Mouse (Mus musculus) gastrocnemius, postnatal 10 days (tissue): Measurements from ENCODE around the gene Chit1. TPM values are rescaled to one million over a fixed set of nuclear protein-coding genes. Genes with fewer than 3 reads are reported as not detected.

Source experiments
- DNase-seq: peaks from one replicate; pipeline ENCODE4 v3.0.0; 2021; ENCODE audit warnings: mixed read lengths
- total RNA-seq, 2 experiments: library from RNA; stranded (reverse); gene quantifications; 2 replicates each; pipeline ENCODE4 v1.2.3; 2021

Gene Chit1
- total RNA-seq, 2 experiments from 2014 or later, result 0.16 TPM; not detected in 1

DNA sequence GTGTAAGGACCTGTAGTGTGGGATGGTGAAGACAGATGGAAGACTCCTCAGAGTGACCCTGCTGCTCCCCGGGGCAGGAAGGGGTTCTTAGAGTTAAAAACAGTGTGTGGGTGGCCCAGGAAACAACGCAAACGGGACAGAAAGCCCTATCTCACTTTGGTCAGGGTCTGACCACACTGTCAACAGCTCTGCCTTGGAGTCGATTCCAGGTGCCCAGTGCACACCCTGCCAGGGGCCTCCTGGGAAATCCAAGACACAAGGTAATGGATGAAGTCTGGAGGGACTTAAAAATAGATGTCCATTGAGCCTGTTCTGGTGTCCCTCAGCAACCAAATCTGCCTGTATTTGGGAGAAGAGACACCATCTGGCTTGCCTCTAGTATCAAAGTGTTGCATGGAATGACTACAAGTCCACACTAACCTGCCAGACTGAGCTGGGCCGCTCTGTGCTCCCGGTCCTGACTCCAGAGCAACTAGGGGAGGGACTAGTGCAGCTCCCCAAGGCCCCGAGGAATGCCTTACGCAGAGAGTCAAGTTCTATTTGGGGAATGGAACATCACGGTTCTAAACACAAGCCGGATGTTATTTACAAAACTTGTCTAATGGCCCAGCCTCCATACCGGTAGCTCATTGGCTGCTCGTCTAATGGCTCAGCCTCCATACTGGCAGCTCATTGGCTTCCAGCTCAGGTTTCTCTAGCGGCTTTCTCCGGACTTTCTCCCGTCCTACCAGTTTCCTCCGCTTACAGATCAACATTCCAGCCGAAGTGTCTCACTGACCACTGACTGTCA is 12.1 kb upstream of the Chit1 start:
- peak; percentile 68 for DNase-seq

GRCm38 (mm10) chr1:134099516-134100235 is 11.4 kb upstream of the Chit1 start:
- no peak for DNase-seq

GRCm38 (mm10) chr1:134100401-134100800 is 10.6 kb upstream of the Chit1 start:
- no peak for DNase-seq

- DNase-seq, result no peak
These were observed 10.1 kb upstream of the Chit1 start for GRCm38 (mm10) chr1:134100928-134101327.

- DNase-seq, result no peak
These were observed 9.4 kb upstream of the Chit1 start for GRCm38 (mm10) chr1:134101593-134101992.

DNA sequence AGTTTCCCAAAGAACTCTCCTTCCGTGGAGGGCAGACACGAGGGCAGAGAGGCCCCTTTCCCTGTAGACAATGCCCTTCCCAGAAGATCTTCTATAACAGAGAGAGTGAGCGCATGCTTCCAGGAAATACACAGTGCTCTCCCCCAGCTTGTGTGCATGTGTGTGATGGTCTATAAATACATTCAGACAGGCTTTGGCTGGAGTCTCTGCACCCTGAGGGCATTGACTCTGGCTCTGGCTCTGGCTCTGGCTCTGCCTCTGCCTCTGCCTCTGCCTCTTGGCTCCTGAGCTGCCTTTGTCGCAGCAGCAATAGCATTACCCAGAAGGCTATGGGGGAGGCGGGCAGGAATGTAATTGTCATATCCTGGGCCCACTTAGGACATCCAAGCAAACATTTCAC is 7.2 kb upstream of the Chit1 start:
- no peak for DNase-seq

GRCm38 (mm10) chr1:134105043-134105763 is 5.8 kb upstream of the Chit1 start:
- DNase-seq, result no peak

DNA sequence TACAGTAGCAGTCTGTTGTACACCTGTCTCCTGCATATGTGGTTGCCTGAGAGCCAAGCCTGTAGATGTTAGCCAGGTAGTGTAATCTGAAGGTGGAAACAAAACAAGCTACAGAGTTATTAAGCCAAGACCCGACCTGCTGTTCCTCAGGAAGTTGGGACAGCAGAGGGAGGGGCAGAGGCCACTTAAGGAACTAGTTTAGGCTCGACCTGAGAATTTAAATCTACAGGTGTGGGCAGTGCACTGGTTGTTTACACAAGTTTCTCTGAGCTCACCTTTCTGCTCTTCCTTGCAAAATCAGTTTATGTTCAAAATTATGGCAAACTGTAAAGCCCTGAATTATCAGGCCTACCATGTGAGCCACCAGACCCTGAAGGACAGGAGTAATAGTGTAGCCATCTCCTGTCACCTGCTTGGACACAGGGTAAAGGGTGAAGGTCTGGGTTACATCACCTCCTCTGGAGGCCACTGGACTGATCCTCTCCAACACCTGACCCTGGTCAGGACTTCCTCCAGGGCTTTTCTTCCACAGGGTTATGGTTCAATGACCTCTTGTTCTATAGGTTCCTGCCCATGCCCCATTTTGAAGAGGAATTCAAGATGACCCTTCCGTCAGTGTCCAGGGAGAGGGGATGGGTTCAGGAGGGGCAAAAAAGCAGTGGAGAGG is 5.1 kb upstream of the Chit1 start:
- DNase-seq, result no peak

DNA sequence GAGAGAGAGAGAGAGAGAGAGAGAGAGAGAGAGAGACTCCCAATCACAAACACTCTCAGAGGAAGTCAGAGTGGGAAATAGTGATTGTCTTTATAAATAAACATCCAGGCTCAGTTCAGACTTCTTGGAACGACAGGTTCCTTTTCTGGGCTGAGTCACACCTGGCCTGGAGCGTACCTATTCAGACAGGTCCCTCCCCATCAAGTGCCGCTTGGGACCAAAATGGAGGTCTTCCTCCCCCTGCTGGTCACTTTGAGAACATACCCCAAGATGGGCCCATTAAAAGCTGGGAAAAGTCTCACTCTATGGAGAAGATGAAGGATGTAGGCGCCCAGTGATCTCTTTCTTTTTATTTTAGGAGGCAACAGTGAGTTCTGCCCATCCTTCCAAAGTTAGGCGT is 4.3 kb upstream of the Chit1 start:
- DNase-seq, result peak; percentile 49

DNA sequence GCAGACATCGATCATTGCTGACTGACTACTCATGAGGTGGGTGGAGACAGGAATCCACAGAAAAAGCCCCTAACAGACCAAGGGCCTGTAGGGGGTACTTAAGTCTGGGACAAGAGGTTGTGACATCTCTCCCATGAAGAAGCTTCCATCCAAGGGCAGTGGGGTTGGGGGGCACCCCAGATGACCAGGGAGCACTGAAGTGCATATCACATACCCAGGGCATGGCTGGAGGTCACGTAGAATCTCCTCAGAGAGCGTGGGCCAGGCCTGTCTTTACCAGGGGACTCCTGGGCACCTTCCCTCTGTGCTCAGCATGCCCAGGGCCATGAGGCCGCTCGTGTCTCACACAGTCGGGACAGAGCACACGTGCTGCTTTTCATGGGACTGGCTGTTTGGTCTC is 3.3 kb upstream of the Chit1 start:
- DNase-seq, result no peak

GRCm38 (mm10) chr1:134110015-134110414 is 1.0 kb upstream of the Chit1 start:
- DNase-seq, result no peak

DNA sequence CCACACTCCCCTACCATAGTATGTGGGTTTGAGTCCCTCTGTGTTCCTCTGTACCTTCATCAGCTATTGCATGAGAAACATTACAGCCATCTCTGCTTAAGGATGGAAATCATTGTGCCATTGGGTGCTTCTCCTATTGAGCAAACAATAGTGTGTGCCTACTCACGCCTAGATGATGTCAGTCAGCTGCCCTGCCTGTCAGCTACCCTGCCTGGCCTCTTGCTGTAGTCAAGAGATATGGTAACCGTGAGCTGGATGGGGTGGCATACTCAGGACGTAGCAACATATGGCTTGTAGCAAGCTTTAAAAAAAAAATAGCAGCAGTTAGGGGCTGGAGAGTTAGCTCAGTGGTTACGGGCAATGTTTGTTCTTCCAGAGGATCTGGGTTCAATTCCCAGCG is 593 bp upstream of the Chit1 start:
- no peak for DNase-seq

- no peak for DNase-seq
These were observed 2.5 kb downstream of the Chit1 start for GRCm38 (mm10) chr1:134113560-134113959.

- DNase-seq, result no peak
These were observed 3.0 kb downstream of the Chit1 start for GRCm38 (mm10) chr1:134114018-134114417.

DNA sequence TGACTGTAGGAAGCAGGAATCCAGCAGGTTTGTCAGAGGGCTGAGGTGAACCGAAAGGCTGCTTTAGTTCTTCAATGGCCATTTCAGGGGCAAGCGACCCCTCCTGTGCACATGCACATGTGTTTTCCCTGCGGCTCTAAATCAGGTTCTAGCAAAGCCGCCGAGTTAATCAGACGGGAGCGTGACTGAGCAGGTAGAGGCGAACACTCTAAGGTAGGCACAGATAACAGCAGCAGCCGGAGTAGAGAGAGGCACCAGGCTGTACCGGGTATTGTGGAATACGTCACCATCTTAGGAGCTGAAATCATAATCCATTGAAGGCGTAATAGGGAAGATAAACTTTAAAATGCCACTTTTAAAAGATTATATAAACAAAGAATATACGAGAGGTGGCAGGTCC is 3.7 kb downstream of the Chit1 start:
- DNase-seq, result no peak

DNA sequence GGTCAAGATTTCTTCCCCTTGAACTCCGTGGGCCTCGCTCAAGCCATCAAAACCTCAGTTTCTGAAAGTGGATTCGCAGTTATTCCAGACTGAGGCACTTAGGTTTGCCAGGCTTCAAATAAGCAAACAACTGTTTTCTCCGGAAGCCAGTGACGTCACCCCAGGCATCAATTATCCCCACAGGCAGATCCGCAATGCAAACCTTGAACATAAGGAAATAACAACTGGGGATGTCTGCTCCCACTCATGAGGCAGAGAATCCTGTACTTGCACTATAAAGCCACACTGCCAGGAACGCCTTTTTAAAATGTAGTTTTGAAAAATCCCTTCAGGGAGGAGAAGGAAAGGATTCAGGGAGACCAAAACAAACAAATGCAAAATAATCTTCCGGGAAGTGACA is 4.4 kb downstream of the Chit1 start:
- DNase-seq, result no peak

DNA sequence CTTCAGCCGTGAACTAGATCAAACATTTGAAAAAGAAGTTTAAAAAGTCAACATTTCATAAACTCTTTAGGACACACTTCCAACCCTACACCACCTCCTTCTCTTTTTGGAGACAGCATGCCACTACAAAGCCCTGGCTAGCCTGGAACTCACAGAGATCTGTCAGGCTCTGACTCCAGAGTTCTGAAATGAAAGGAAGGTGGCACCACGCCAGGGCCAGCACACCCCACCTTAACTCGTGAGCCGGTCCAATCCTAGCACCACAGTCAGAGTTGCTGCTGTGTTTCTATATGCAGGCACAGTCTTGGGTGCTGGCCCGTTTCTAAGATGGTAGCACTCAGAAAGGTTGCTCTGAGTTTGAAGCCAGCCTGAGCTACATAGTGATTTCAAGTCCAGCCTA is 6.1 kb downstream of the Chit1 start:
- DNase-seq, result no peak

- DNase-seq, result peak; percentile 95
These were observed 9.1 kb downstream of the Chit1 start for GRCm38 (mm10) chr1:134120179-134120578.

GRCm38 (mm10) chr1:134122195-134122594 is 11.2 kb downstream of the Chit1 start:
- peak; percentile 38 for DNase-seq

DNA sequence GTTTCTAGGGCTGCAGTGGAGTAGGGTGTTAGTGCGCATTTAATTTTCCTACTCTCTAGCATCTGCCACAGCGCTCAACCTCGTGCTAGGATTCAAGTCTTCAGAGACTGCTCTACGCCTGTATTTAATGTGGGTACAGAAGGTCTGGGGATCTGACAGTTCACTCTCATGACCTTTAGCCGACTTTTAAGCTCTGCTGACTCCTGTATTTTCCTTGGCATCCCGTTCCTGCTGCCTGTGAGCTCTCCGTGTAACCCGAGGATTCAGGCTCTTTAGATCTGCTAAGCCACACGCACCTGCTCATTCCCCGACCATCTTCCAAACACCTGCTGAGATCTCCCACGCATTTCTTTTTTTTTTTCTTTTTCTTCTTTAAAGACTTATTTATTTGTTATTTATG is 22.3 kb downstream of the Chit1 start:
- DNase-seq, result no peak

GRCm38 (mm10) chr1:134136351-134136750 is 25.3 kb downstream of the Chit1 start:
- no peak for DNase-seq

DNA sequence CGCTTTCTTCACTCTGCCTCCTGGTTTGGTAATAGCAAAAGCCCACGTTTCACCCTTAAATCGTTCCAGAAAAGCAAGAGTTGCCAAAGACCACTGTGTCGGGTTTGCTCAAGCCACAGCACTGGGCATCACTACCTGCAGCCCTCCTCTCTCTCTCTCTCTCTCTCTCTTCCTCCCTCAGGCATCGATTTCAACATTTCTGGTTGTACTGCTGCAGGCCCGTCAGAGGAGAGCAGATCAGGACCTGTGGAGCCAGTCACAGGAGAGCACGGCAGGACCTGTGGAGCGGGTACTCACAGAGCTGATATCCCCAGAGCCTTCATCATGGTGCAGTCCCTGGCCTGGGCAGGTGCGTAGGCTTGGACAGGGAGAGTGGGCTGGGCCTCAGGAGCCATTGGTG is 27.4 kb downstream of the Chit1 start:
- no peak for DNase-seq

GRCm38 (mm10) chr1:134142363-134142794 is 31.3 kb downstream of the Chit1 start:
- no peak for DNase-seq
